Mouse (Mus musculus): ENCODE data around the gene B3galt5.

DNA sequence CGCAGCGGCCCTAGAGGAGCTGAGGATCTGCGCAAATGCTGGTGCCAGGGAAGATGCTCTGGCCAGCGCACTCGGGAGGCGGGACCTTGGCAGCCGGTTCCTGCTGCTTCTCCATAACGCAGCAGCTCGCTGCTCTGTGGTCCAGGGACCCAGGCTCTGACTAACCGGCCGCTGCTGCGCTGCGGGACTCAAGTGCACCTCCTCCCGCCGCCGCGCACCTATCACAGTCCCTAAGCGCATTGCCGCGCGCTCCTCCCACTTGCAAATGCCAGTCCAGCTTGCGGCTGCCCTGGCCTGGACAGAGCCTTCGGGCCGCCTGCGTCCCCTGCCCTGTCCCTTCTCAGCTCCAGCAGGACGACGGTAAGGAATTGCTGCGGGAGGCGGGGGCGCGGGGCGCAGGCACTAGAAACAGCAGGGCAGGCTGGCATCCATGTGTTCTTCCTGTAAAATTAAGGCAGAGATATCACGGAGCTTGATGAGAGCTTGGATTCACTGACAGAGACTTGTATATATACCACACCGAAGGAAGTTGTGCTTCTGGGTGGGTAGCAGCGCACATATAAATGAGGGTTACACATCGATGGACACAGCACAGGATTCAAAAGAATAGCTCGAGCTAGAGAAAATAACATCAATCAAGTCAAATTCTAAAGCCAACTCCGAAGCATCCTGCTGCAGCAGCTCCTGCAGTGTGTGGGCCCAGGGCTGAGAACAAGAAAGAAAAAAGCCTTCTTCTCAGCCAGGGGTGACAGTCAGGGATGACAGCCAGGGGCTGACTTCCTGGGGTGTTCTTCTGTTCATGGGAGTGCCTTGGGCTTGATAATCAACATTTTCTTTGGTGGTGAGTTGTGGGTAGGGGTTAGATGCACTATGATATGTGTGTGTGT lies 45.4 kb downstream of the B3galt5 start:
- TF ChIP-seq CTCF (IDR thresholded peaks at IDR 0.05; ENCODE audit: control insufficient read depth, insufficient read depth, low read length) = no peak
- no peak for TF ChIP-seq POLR2A (IDR thresholded peaks at IDR 0.05; ENCODE audit: borderline replicate concordance, control insufficient read depth, low read depth, low read length)

All from bone marrow, adult 2 months (tissue).